Mouse (Mus musculus) left cerebral cortex, postnatal 25 days (tissue): Measurements from ENCODE around the gene Jpt1. TPM values are rescaled to one million over a fixed set of nuclear protein-coding genes. Genes with fewer than 3 reads are reported as not detected.
"Not testable (repeated sequence)": the region's sequence is repeated elsewhere in the genome, so short reads cannot be mapped to it uniquely, and the experiment has no call there.

Experiments used
- DNase-seq, 2 experiments: peaks; one replicate each; pipeline ENCODE4 v3.0.0; 2022; ENCODE audit warnings: low spot score in 2 of 2, mixed read lengths in 1 of 2
- intact Hi-C: fragments of 180-260 bp; cut with DNase I; formaldehyde crosslinking; loops from one replicate; pipeline ENCODE4 v1.15.1; 2025
- total RNA-seq, 2 experiments: library from RNA; stranded (reverse); gene quantifications; 2 replicates each; pipeline ENCODE4 v1.2.3; 2021

Gene Jpt1
- total RNA-seq, 2 experiments from 2014 or later: 165 to 168 TPM

DNA sequence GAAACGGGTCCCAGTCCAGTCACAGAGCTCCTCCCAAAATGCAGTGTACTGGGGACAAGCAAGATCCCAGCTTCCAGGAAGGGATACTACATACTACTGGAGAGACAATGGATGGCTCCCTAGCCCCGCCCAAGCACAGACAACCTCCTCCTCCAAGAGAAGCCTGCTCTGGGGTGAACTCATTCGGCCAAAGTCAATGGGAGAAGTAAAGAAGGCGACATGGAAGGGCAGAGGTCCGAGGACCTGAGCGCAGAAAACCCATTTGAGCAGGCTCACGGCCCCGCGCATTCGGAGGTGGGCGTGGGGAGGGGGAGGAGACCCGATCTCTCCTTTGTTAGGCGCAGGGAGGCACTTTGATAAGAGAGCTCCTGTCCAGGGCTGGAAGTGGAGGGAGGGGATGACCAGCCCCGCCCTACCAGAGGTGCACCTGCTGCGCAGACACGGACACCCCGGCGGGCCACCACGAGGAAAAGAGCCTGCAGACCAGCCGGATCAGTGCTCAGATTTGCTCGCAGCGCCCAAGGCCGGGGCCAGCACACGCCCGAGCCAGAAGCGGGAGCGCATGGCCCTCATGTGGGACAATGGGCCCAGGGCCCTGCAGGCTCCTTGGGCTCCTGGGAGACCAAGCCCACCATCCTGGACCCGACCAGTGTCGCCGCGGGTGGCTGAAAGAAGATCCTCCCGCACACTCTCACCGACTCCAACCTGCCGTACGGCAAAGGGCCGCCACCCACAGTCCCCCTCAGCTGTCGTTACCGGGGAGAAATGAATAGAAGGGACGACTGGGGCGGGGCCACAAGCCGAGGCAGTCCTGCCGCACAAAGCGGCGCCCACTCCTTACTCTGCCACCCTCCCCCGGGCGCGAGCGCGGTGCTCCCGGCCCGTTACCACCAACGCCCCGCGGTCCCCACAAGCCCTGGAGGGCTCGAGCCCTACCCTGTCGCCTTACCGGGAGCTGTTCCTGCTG, 633 bp downstream of the Jpt1 start:
- peak in 1 of 2 experiments; percentile 66 for DNase-seq
- intact Hi-C loops: loop anchor here (2.0 kb wide), 1 partner anchor 23 kb away; the partner anchor contains the start of gene Nt5c

DNA sequence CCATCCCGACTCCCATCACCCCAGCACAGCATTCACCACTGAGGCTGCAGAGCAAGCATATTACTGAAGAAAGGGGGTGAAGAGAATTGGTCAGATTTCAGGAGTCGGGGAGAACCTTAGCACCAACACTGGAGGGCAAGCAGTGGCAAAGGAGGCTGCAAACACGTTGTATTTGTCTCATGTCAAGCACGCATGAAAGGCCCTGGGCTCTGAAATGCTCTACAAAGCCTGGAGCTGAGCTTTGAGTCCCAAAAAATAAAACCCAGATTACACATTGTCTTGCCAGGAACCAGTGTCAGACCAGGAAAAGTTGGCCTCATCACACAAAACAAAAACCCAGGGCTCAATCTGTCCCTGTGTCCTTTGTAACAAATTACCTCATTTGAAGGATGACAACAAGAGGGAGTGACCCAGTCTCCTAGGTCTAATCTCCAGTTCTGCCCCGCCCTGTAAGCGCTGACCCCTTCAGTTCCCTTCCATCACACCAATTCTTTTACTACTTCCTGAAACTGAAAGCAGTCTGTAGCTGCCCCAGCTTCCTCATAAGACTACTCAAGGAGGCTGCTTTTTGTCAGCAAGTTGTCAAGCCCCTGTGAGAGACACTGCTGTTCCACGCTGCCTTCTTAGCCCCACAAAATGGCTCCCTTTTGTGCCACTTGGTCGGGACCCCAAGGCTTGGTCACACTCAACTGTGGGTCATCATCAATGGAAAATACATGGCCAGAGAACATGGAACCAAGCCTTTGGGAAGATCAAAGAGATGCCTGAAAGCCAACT, 1.6 kb downstream of the Jpt1 start:
- intact Hi-C loops: loop anchor here (2.0 kb wide), 1 partner anchor 22 kb away; the partner anchor contains the start of gene Nt5c
- no peak for DNase-seq

- DNase-seq: no peak
- intact Hi-C loops: loop anchor here (2.0 kb wide), 1 partner anchor 21 kb away; the partner anchor contains the start of gene Nt5c
Measured at GRCm38 (mm10) chr11:115512004-115512403, 2.2 kb downstream of the Jpt1 start.

GRCm38 (mm10) chr11:115511121-115511520, 3.1 kb downstream of the Jpt1 start:
- intact Hi-C loops: no loop called here
- DNase-seq: no peak

DNA sequence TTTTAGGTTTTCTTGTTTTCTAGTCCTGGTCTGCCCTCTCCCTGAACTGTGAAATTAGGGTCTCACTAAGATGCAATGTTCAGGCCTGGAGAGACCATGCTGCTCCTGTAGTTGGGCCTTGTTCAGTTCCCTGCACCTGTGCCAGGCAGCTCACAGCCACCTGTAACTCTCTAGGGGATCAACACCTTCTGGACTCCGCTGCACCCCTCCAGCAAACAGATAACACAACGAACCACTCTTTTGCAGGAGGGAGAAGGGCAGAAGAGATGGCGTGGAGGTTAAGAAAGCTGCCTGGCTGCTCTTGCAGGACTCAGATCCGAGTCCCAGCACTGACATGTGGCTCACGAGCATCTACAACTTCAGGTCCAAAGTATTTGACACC, 3.7 kb downstream of the Jpt1 start:
- no peak for DNase-seq
- intact Hi-C loops: no loop called here

DNA sequence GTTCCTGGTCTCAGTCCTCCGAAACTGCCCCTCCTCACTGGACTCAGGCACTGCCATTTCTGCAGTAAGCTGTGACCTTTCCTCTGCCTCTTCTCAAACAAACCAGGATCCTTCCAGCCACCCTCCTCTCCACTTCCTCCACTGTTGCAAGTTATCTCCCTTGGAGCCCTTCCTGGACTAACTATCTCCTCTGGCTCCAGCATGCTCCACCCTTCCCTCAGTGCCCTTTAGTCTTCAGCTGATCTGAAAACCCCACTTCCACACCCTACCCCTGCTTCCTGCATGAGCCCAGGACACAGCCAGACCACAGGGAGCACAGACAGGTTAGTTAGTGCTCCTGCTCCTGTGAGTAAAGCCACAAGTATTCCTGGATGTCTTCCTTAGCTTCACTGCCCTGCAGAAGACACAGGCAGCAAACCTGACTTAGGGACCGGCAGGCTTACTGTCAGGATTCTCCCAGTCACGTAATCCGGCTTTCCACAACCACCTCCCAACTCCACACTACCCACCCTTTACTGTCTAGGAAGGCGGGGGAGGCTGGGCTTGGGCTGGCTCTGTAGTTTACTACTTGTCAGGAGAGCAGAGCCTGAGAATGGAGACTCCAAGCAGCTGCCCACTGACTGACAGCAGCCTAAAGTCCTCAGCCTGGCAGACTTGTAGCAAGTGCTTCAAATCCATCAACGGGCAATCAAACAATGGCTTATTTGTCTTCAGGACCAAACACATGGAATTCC, 4.2 kb downstream of the Jpt1 start:
- intact Hi-C loops: no loop called here
- peak in 1 of 2 experiments; percentile 63 for DNase-seq

DNA sequence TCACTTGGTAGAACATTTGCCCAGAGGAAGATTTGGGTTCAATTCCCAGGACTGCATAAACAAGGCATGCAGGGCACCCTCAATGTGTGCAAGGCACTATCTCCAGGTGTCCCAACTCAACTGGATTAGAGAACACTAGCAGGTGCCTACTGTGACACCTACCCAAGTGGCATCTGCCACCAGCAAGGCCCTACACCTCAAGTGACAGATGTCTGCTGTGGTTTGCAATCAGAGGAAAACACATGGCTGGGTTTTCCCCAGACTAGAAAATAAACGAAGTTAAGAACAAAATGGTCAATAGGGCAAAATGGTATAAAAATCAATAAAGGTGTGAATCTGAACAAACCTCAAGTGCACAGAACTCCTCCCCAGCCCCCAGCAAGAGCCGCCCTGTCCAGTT, 6.1 kb downstream of the Jpt1 start:
- intact Hi-C loops: no loop called here
- no peak for DNase-seq

DNA sequence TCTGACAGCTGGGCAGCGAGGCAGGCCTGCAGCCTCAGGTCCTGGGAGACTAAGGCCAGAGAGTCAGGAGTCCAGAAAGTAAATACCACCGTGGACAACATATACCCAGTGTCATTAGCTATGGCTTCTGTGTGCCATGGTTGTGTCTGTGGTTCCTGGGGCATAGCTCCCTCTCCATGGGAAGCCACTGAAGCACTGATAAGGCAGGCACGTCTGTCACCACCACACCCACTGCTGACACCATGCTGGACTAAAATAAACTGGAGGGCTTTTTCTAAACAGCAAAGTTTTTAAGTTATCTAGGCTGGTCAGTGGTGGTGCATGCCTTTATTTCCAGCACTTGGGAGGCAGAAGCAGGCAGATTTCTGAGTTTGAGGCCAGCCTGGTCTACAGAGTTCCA, 7.6 kb downstream of the Jpt1 start:
- intact Hi-C loops: no loop called here
- no peak for DNase-seq

GRCm38 (mm10) chr11:115502636-115503035, 11.6 kb downstream of the Jpt1 start:
- DNase-seq: no peak
- intact Hi-C loops: no loop called here

GRCm38 (mm10) chr11:115496559-115496958, 17.6 kb downstream of the Jpt1 start:
- DNase-seq, intact Hi-C loops: not testable (repeated sequence)

DNA sequence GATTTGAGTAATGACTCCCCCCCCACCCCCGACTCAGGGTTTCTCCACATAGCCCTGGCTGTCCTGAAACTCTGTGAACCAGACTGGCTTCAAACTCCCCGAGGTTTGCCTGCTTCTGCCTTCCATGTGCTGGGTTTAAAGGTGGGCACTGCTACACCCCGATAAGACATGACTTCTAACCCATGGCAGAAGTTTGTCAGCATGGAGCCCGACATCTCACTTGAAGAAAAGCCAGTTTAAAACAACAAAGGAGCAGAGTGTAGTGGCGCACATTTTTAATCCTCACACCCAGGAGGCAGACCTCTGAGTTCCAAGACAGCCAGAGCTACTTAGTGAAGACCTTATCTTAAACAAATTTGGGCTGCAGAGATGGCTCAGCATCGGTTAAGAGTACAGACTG, 21.8 kb downstream of the Jpt1 start:
- intact Hi-C loops: loop anchor here (5.0 kb wide), 1 partner anchor 45 kb away; the partner anchor contains the start of gene Sumo2
- DNase-seq: no peak

DNA sequence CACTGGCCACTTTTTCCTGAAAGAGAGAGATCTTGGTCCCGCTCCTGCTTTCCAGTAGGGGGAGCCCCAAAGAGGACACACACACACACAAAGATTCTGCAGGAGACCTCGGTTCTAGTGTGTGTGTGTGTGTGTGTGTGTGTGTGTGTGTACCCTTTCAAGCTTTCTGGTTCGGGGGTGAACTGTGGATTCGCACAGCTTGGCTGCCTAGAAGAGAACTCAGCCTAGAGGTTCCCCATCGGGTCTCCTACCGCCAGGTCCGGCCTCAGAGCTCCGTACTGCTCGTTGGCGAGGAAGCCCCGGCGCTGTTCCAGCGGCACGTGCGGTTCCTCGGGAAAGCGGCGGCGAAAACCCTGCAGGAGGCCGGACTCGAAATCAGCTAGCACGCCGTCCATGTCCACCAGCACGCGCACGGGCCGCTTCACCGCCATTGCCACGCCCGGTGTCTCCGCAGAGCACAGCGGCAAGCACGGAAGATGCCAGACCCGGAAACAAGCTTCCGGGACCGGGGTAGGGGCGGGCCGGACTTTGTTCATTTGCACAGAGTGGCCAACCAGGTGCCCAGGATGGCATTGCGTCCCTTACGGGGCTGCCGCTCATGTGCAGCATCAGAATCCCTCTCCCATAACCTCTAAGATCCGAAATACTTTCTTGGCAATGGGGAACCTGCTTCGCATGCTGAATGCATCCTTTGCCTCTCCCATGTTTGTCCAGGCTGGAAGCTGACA, 22.7 kb downstream of the Jpt1 start, which contains the start of gene Nt5c:
Gene Nt5c, minus strand, starts transcription at position 507 of the 728 bp plus-strand sequence.
- peak; percentile 85 to 92 for DNase-seq
- intact Hi-C loops: loop anchor here (2.0 to 5.0 kb wide), 2 partner anchors 21 to 46 kb away; partner anchors contain the start of gene Sumo2

- intact Hi-C loops: loop anchor here (2.0 to 5.0 kb wide), 2 partner anchors 22 to 47 kb away; partner anchors contain the start of gene Sumo2
- no peak for DNase-seq
Measured at GRCm38 (mm10) chr11:115490441-115491355, 23.5 kb downstream of the Jpt1 start.

- intact Hi-C loops: no loop called here
- DNase-seq: no peak
Measured at GRCm38 (mm10) chr11:115488551-115489104, 25.6 kb downstream of the Jpt1 start.

GRCm38 (mm10) chr11:115485155-115485554, 29.0 kb downstream of the Jpt1 start:
- no peak for DNase-seq
- intact Hi-C loops: no loop called here

DNA sequence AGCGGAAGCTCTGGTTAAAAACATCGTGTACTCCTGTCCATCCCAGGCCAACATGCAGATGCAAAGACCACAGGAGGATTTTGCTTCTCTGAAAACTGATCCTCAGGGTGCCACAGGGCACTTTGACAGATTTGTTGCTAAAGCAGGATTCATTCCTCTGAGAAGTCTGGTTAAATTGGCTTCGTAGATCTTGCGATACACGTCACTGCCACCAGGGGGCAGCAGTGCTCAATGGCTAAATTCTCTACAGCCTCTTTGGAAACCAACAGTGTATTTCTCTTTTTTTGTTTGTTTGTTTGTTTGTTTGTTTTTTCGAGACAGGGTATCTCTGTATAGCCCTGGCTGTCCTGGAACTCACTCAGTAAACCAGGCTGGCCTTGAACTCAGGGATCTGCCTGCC, 30.5 kb downstream of the Jpt1 start:
- intact Hi-C loops: no loop called here
- DNase-seq: peak; percentile 68 to 82

GRCm38 (mm10) chr11:115483278-115483677, 30.9 kb downstream of the Jpt1 start:
- intact Hi-C loops: no loop called here
- DNase-seq: no peak
